Mouse (Mus musculus) layer of hippocampus, adult 18-20 months (tissue): ENCODE data around the gene Rab30. TPM values are rescaled to one million over a fixed set of nuclear protein-coding genes. Genes with fewer than 3 reads are reported as not detected.
A peak's percentile ranks its signal among the peaks of the same experiment; 100 is the strongest.

ENCODE experiments used
- DNase-seq, 2 experiments: peaks; one replicate each; pipeline ENCODE4 v3.0.0; 2022; ENCODE audit warnings: low spot score in 2 of 2
- total RNA-seq, 2 experiments: library from RNA; stranded (reverse); gene quantifications; 2 replicates each; pipeline ENCODE4 v1.2.3; 2021

Rab30 gene
- total RNA-seq, 2 experiments from 2014 or later = 39.3 to 41.5 TPM

DNA sequence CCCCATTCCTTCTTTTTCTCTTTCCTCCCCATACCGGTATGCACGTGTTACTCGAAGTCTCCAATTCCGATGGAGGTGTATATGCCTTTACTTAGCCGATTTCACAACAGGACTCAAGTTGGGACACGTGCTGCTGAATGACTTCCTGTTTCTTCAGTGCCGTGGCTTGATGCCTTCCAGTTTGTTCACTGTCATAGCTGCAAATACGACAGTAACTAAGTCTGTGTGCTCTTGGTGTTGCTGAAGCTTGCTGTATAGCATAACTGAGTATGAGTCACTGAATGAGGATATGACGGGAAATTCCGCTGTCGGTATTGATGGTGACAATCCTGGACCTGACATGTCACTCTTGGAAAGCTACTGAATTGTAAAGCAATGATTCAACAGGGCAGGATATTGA, 95.8 kb downstream of the Rab30 start:
- no peak for DNase-seq

DNA sequence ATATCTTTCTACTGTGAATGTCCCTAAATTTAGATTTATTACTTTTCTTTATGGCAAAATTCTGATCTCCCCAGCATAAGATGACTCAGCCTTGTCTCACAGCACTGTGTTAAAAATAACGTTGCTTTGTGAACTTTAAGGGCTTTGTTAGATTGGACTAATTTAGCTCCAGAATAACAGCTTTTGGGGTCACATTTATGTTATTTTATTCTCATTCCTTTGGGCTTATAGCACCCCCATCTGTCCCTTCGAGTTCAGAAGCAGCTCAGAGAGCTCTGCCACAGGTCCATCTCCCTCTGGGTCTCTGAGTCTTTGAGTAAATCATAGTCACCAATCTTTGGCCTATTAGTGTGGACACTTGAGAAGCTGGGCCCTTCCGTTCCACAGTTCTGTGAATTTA, 96.5 kb downstream of the Rab30 start:
- DNase-seq = peak in 1 of 2 experiments; percentile 15

DNA sequence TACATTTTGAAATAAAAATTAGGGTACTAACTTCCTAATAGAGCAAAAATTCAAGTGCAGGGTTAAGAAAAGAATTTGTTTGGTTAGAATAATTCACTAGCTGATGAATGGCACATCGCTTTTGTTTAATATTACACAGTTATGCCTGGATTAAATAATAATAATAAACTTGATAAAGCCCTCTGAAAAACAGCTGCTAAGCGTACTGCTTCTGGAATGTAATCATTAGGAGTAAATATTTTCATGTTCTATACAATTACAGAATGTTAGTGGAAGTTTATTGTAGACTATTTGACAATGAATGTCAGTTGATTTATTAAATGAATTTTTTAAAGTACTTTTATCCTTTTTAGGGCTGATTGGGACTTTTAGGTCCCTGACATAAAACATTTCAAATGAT, 100.9 kb downstream of the Rab30 start:
- DNase-seq = no peak

DNA sequence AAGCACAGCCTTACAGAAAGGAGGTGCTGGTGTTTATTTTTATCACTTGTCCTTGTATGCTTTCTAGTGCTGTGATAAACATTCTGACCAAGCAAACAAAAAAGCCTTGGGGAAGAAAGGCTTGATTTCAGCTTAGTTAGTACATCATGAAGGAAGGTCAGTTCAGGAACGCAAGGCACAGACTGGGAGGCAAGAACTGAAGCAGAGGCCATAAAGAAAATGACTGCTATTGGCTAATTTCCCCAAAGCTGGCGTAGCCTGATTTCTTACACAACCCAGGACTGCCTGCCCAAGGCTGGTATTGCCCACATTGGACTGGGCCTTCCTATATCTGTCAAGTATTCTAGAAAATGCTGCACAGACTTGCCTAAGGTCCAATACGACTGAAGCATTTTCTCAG, 106.8 kb downstream of the Rab30 start:
- DNase-seq = no peak

DNA sequence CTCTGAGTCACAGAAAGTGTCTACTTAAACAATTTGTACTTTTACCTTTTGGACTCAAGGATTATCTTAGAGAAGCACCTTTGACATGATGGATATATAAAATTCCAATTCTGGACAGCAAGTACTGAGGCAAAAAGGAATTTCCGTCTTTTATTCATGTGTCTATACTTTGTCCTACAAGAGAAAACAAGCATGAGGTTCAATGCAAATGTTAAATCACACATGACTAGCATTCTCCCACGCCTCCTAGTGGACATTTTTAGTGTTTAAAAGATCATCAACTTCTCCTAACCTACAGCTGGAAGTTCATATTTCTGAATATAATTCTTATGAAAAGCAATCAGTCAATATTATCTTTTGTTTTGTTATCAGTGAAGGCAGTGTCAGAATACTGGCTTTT, 125.1 kb downstream of the Rab30 start:
- peak in 1 of 2 experiments; percentile 63 for DNase-seq

DNA sequence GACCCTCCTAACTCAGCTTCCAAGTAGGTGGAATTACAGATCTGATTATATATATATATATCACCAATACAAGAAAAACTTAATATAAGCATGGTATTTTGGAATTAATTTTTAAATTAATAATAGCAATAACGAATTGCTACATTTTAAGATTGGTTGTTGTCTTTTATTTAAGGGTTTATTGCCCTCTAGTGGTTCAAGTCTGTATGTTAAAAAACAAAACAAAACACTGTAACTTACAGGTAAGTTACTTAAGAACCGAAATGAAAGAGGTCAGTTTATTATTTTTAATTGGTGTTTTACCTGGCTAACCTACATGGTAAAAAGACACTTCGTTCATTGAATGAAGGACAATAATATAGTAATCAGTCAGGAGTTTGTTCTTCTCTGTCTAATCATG, 128.8 kb downstream of the Rab30 start:
- no peak for DNase-seq

DNA sequence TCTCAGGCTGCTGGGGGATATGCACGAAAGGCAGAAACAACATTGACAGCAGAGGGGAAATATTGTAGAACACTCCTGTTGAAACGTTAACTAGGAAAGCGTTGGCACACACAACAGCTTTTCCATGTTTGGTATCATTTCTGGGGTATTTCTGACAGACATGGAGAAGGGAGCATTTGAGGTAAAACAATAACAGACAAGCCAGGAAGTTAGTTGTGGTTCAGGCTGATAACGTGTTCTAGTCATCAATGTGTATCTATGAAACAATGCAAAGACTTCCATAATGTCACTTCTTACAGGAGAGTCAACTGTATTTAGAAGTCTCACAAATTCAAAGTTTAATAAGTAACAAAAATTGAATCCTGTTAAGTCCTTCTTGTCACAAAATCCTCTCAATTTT, 130.2 kb downstream of the Rab30 start:
- DNase-seq = no peak

DNA sequence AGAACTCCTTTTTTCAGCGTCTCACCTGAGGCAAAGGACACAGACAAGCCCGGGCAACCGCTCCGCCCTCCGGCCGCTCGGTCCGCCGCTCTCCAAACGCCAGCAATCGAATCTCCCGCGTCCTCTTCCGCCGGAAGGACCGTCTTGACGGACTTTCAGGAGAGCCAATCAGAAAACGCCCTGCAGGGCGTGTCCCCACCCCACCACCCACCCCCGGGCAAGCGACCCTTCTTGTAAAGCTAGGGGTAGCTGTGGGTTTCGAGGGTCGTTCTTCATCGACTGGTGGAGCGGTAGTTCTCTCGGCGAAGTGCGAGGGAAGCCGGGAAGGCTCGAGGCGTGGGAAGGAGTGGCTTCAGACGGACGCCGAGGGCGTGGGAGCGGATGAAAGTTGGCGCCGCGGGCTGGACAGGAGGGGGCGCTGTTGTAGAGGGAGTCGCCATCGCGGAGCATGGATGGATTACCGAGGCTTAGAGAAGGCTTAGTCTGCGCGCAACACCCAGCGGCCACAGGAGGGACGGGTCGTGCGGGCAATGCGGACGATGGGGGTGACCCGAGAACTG, 132.8 kb downstream of the Rab30 start, which contains the start of the genes Ddias and Prcp:
Gene Ddias (minus strand): TSS at position 132 of the 560 bp plus-strand sequence.
Gene Prcp (plus strand): TSS at position 355 of the 560 bp plus-strand sequence.
- peak; percentile 84 to 93 for DNase-seq

DNA sequence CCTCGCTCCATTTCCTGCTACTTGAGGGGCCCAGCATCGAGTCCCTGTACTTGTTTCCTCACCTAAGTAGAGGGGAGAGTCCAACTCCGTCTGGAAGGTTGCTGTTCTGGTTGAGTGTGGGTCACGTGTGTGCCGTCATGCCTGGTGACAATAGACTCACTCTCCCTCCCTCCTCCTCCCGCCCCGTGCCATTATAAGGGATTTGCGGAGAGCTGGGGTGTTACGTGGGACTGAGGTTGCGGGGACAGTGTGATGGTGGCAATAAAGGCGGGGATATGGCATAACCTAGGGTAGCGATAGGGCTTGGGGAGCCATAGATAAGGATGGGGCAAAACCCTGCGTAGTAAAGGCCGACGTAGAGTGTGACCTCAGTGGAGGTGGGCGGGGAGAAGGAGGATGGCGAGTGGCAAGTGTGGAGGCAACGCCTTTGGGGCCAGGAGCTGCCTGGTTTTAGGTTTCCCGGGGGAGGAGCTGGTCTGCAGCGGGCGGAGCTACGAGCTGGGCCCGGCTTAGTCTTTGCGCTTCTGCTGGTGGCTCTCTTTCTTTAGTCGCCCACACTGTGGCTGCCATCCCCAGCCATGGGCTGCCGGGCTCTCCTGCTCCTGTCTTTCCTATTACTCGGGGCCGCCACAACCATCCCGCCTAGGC, 133.5 kb downstream of the Rab30 start:
- peak; percentile 84 to 90 for DNase-seq

DNA sequence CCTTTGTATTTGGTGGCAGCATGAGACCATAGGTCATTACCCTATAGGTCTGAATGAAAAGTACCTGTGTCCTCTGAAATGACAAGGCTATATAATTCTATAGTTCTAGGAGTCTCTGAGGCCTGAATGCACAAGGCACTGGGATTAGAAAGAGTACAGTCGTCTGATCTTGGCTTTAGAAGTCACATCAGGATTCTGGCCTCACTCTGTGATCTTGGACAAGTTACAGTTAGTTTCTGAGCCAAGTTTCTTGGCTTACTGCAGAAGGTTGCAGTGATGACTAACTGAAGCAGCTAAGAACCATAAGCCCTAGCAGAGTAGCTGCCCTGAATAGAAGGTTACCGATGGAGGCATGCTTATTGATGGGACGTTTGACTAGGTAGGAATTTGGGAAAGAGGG, 134.7 kb downstream of the Rab30 start:
- DNase-seq = no peak

DNA sequence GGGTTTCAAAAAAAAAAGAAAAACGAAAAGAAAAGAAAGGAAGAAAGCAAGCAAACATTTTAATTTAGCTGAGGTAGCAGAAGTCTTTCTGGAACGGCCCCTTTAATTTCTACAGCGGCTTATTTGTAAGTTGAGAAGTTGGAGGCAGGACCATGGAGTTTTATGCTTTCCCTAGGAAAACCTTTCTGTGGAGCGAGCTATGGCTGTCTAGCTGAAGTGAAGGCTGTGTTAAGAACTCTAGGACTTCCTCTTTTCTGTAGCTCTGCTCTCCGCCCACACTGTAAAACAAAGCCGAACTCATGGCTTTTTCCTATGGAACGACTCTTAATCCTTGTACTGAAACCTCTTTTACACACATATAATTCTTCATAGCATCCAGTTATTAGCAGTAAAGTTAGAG, 135.1 kb downstream of the Rab30 start:
- DNase-seq = no peak

DNA sequence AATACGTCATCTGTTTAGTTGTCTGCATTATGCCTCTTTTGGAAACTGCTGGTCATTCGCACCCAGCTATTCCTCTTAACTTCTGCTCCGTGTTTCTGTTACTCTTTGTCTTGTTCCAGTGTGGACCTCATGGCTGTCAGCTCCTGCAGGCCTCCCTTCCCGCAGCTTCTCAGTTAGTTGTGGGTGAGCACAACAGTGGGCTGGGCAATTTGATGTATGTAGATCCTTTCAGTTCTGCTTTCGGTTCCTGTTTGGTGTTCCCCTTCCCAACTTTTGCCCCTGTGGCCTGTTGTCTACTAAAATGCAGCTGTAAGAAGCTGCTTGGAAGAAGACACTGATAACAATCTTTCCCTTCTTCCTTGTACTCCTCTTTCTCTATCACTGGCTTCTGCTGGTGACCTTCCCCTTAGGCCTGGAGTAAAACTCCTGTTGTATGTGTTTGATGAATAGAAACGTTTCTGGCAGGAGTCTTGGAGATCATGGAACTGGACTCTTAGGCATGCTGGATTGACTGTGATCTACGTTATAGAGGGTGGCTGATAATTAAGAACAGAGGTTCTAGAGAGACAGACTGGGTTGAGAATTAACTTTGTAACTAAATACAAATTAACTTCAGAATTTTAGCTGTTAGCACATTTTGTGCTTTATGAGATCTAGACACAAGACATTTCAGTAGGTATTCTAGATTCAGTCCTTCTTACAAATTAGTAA, 137.3 kb downstream of the Rab30 start:
- no peak for DNase-seq

DNA sequence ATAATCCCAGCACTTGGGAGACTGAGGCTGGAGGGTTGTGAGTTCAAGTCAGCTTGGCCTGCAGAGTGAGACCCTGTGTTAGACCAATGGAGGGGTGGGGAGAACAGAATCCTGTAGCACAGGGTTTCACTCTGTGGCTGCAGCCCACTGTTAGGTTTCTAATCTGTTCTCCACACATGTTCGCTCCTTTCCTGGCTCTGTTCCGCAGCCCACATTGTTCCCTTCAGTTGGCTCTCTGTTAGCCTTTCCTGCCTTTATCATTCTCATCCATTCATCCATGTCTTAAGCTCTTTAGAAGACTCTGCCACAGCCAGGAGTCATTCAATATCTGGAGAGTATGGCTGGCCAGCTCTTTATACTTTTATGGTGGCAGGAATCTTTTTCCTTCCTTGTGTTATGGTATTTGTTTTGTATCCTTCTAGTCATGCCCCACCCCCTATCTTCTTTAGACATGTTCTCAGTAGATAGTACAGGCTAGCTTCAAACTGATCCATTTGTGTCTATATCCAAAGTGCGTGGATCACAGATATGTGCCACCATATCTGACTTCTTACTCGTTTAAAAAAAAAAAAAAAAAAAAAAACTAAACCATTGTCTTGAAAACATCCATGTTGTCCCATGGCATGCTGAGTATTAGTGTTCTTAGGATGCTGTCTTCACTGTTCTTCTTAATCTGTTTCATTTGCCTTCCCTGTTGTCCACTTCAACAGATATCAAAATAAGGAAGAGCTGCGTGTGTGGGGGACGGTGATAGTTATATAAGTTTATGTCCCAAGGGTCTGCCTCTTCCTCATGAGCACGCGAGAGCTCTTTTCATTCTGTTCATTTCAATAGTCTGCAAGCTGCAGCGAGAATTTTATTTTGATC, 142.7 kb downstream of the Rab30 start:
- peak in 1 of 2 experiments; percentile 33 for DNase-seq

DNA sequence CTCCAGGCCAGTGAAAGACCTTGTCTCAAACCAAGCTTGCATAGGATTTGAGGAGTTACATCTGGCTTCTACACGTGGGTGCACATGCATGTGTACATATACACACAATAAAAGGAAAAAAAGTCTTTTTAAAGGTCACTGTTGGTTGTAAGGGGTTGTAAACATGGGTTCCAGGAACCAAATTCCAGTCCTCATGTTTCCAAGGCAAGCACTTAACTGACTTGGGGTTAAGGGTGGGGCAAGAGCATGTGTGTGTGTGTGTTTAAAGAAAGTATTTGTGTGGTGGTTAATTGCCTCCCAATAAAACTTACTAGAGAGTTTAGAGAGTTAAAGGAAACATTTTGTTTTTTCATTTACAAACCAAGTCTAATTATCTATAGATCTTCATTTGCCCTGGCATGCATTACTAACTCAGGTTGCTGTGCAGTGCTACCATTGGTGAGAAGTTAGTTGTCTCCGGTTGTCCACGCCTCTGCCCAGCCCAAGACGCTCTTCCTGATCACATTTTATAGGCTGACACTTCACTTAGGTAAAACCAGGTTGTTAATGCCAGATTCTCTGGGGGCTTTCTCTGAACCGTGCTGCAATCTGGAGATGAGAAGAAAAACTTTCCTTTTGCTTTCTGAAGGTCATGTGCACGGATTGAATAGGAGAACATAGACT, 143.7 kb downstream of the Rab30 start:
- DNase-seq = no peak

DNA sequence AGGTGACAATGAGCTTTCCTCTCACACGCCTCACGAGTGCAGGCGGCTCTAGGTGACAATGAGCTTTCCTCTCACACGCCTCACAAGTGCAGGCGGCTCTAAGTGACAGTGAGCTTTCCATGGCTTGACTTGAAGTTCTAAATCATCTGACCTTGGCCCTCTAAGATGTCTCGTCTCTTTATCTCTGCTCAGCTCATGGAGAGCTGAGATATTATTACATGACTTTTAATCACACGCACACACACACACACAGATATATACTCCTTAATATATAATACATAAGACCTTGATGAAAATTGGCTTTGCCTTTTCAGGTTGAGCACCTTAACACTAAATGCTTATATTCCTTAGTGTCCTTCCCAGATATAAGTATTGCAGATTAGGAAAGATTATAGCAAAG, 145.4 kb downstream of the Rab30 start:
- no peak for DNase-seq

DNA sequence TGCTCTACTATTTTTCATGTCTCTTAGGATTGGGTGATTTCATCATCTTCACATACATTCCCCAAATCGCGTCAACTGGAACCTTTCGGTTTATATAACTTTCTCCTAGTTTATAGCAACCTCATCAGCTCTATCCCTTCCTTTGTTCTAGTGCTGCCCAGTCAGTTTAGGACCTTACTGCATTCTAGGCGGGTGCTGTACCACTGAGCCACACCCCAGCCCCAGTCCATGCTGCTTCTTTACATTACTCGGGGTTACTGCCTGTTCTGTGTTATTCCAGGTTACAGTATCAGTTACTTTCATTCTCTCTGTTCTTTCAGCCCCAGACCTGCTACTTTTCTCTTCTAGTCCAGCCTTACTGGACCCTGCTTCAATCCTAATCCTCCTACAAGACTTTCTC, 145.8 kb downstream of the Rab30 start:
- no peak for DNase-seq

DNA sequence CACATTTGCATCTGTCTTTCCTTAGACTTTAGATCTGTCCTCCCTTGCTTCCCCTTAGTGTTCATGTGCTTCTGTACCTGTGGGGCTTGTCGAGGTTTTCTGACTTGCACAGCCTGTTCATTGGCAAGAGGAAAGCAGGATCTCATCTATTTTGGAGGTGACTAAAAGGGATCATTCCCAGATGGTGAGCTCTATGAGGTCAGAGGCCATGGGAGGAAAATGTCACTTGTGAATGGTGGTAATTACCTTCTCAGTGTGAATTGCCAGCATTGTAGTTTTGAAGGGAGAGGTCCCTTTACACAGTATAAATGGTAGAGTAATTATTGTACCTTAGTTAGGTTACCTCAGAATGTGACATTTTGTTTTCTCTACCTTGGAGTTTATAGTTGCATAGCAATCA, 148.8 kb downstream of the Rab30 start:
- no peak for DNase-seq

DNA sequence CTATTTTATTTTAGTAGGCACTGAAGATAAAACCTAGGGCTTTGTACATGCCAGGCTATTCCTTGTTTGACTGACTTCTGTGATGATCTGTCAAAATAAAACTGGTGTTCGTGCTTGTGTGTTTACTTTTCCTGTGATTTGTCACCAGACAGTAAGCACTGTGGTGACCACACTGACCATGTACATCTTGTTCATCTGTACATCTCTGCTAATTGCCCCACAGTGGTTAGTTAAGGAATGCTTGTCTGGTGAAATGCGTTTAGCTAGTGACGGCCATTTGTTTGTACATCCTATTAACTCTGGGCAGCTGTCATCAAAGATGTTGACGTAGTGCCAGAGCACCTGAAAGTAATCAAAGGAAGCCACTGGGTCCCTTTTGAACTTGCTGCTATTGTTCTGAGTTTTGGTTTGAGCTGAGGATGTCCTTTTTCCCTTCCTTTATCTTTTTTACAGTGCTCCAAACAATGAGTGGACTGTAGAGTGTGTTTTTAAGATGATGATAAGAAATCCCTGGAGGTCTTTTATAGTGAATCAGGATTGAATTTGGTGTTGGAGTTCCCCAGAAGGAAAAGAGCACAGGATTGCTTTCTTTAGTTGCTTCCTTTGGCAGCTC, 149.3 kb downstream of the Rab30 start:
- no peak for DNase-seq

DNA sequence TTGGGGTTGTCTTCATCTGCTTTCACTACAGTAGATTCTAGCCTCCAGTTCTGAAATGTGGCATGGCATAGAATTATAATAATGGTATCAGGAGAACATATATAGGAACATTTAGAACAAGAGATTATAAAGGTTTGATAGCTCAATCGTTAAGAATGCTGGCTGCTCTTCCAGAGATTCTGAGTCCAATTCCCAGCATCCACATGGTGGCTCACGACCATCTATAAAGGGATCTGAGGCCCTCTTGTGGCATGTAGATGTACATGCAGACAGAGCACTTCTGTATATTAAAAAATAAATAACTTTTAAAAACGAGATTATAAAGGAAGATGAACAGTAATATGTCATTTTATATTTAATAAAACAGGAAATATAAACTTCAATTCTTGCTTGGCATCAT, 152.1 kb downstream of the Rab30 start:
- no peak for DNase-seq
